Mouse (Mus musculus): Measurements from ENCODE around the gene Pard3. TPM values are rescaled to one million over a fixed set of nuclear protein-coding genes. Genes with fewer than 3 reads are reported as not detected.
A peak's percentile ranks its signal among the peaks of the same experiment; 100 is the strongest.

The Pard3 gene
- polyA plus RNA-seq, 1 experiment from 2014 or later, result 27.3 TPM

- no peaks in the 10 kb centered on the region; the same call in 1 of the 2 replicates for H3K9me3 ChIP-seq (ENCODE audit: control insufficient read depth, low read length)
- DNase-seq (no peak), ATAC-seq (ENCODE audit: low FRiP score, low TSS enrichment) (no peak)
- H3K4me1 ChIP-seq (ENCODE audit: control insufficient read depth, insufficient read depth, low read length), result peaks cover 13% of the 10 kb centered on the region; the same call in 1 of the 2 replicates
- H3K4me3 ChIP-seq (replicated peaks; ENCODE audit: low read depth, low read length), result no peak overlapping the region
- no peak overlapping the region for H3K9ac ChIP-seq (replicated peaks; ENCODE audit: low read length)
- H3K27ac ChIP-seq (replicated peaks; ENCODE audit: low read depth, low read length), result no peak overlapping the region
- whole genome bisulfite sequencing, result 81% methylated on average over 15 of the region's 15 CpGs
- no peaks in the 10 kb centered on the region for H3K27me3 ChIP-seq (ENCODE audit: control insufficient read depth, insufficient read depth, low read length)
- H3K36me3 ChIP-seq (ENCODE audit: control insufficient read depth, insufficient read depth, low read length), result no peaks in the 10 kb centered on the region
- no peak overlapping the region for H3K4me2 ChIP-seq (ENCODE audit: low read length)
These were observed 165.9 kb downstream of the Pard3 start for GRCm38 (mm10) chr8:127229325-127230232.

GRCm38 (mm10) chr8:127230233-127230595 is 166.5 kb downstream of the Pard3 start:
- no peaks in the 10 kb centered on the region; the same call in 1 of the 2 replicates for H3K9me3 ChIP-seq (ENCODE audit: control insufficient read depth, low read length)
- peak; percentile 57 for DNase-seq
- peaks cover 13% of the 10 kb centered on the region; the same call in 1 of the 2 replicates for H3K4me1 ChIP-seq (ENCODE audit: control insufficient read depth, insufficient read depth, low read length)
- no peak overlapping the region for H3K4me3 ChIP-seq (replicated peaks; ENCODE audit: low read depth, low read length)
- no peaks in the 10 kb centered on the region for H3K36me3 ChIP-seq (ENCODE audit: control insufficient read depth, insufficient read depth, low read length)
- no peak overlapping the region for H3K9ac ChIP-seq (replicated peaks; ENCODE audit: low read length)
- 49% methylated on average over 8 of the region's 8 CpGs for WGBS
- ATAC-seq (ENCODE audit: low FRiP score, low TSS enrichment), result no peak
- H3K4me2 ChIP-seq (ENCODE audit: low read length), result no peak overlapping the region
- no peaks in the 10 kb centered on the region for H3K27me3 ChIP-seq (ENCODE audit: control insufficient read depth, insufficient read depth, low read length)
- H3K27ac ChIP-seq (replicated peaks; ENCODE audit: low read depth, low read length), result no peak overlapping the region; the same call in 1 of the 2 replicates

- no peak overlapping the region for H3K4me2 ChIP-seq (ENCODE audit: low read length)
- H3K9ac ChIP-seq (replicated peaks; ENCODE audit: low read length), result no peak overlapping the region
- H3K4me3 ChIP-seq (replicated peaks; ENCODE audit: low read depth, low read length), result no peak overlapping the region
- H3K4me1 ChIP-seq (ENCODE audit: control insufficient read depth, insufficient read depth, low read length), result no peaks in the 10 kb centered on the region
- DNase-seq (no peak), ATAC-seq (ENCODE audit: low FRiP score, low TSS enrichment) (no peak)
- no peaks in the 10 kb centered on the region for H3K9me3 ChIP-seq (ENCODE audit: control insufficient read depth, low read length)
- WGBS, result 91% methylated on average over 4 of the region's 4 CpGs
- H3K27ac ChIP-seq (replicated peaks; ENCODE audit: low read depth, low read length), result no peak overlapping the region
- no peaks in the 10 kb centered on the region for H3K36me3 ChIP-seq (ENCODE audit: control insufficient read depth, insufficient read depth, low read length)
- no peaks in the 10 kb centered on the region for H3K27me3 ChIP-seq (ENCODE audit: control insufficient read depth, insufficient read depth, low read length)
These were observed 179.7 kb downstream of the Pard3 start for GRCm38 (mm10) chr8:127243351-127243750.

- H3K9me3 ChIP-seq (ENCODE audit: control insufficient read depth, low read length), result no peaks in the 10 kb centered on the region
- no peak for DNase-seq
- no peak overlapping the region for H3K4me3 ChIP-seq (replicated peaks; ENCODE audit: low read depth, low read length)
- no peak overlapping the region for H3K27ac ChIP-seq (replicated peaks; ENCODE audit: low read depth, low read length)
- 85% methylated on average over 11 of the region's 11 CpGs for WGBS
- H3K9ac ChIP-seq (replicated peaks; ENCODE audit: low read length), result no peak overlapping the region
- ATAC-seq (ENCODE audit: low FRiP score, low TSS enrichment), result no peak
- no peaks in the 10 kb centered on the region for H3K4me1 ChIP-seq (ENCODE audit: control insufficient read depth, insufficient read depth, low read length)
- no peaks in the 10 kb centered on the region for H3K27me3 ChIP-seq (ENCODE audit: control insufficient read depth, insufficient read depth, low read length)
- H3K4me2 ChIP-seq (ENCODE audit: low read length), result no peak overlapping the region
- no peaks in the 10 kb centered on the region for H3K36me3 ChIP-seq (ENCODE audit: control insufficient read depth, insufficient read depth, low read length)
These were observed 180.1 kb downstream of the Pard3 start for GRCm38 (mm10) chr8:127243841-127244240.

GRCm38 (mm10) chr8:127250746-127251145 is 187.1 kb downstream of the Pard3 start:
- Histone ChIP-seq H3K4me1 (ENCODE audit: control insufficient read depth, insufficient read depth, low read length) (peaks cover 7% of the 10 kb centered on the region; the same call in 1 of the 2 replicates), H3K36me3 (ENCODE audit: control insufficient read depth, insufficient read depth, low read length) (no peaks in the 10 kb centered on the region), H3K9ac (replicated peaks; ENCODE audit: low read length) (no peak overlapping the region), H3K27ac (replicated peaks; ENCODE audit: low read depth, low read length) (no peak overlapping the region), H3K4me2 (ENCODE audit: low read length) (no peak overlapping the region), H3K27me3 (ENCODE audit: control insufficient read depth, insufficient read depth, low read length) (no peaks in the 10 kb centered on the region), H3K9me3 (ENCODE audit: control insufficient read depth, low read length) (no peaks in the 10 kb centered on the region), H3K4me3 (replicated peaks; ENCODE audit: low read depth, low read length) (no peak overlapping the region)
- 69% methylated on average over 4 of the region's 4 CpGs for WGBS
- ATAC-seq (ENCODE audit: low FRiP score, low TSS enrichment), result no peak
- DNase-seq, result no peak

- Histone ChIP-seq H3K27me3 (ENCODE audit: control insufficient read depth, insufficient read depth, low read length) (no peaks in the 10 kb centered on the region), H3K4me2 (ENCODE audit: low read length) (no peak overlapping the region), H3K9ac (replicated peaks; ENCODE audit: low read length) (no peak overlapping the region), H3K36me3 (ENCODE audit: control insufficient read depth, insufficient read depth, low read length) (no peaks in the 10 kb centered on the region), H3K4me3 (replicated peaks; ENCODE audit: low read depth, low read length) (no peak overlapping the region), H3K9me3 (ENCODE audit: control insufficient read depth, low read length) (no peaks in the 10 kb centered on the region), H3K27ac (replicated peaks; ENCODE audit: low read depth, low read length) (no peak overlapping the region), H3K4me1 (ENCODE audit: control insufficient read depth, insufficient read depth, low read length) (peaks cover 7% of the 10 kb centered on the region; the same call in 1 of the 2 replicates)
- 94% methylated on average over 3 of the region's 3 CpGs for WGBS
- no peak for DNase-seq
- no peak for ATAC-seq (ENCODE audit: low FRiP score, low TSS enrichment)
These were observed 187.8 kb downstream of the Pard3 start for GRCm38 (mm10) chr8:127251476-127251875.

- Histone ChIP-seq H3K27me3 (ENCODE audit: control insufficient read depth, insufficient read depth, low read length) (no peaks in the 10 kb centered on the region), H3K9ac (replicated peaks; ENCODE audit: low read length) (no peak overlapping the region), H3K4me2 (ENCODE audit: low read length) (no peak overlapping the region), H3K27ac (replicated peaks; ENCODE audit: low read depth, low read length) (no peak overlapping the region), H3K4me3 (replicated peaks; ENCODE audit: low read depth, low read length) (no peak overlapping the region), H3K36me3 (ENCODE audit: control insufficient read depth, insufficient read depth, low read length) (no peaks in the 10 kb centered on the region), H3K4me1 (ENCODE audit: control insufficient read depth, insufficient read depth, low read length) (peaks cover 7% of the 10 kb centered on the region; the same call in 1 of the 2 replicates), H3K9me3 (ENCODE audit: control insufficient read depth, low read length) (no peaks in the 10 kb centered on the region)
- no peak for ATAC-seq (ENCODE audit: low FRiP score, low TSS enrichment)
- 89% methylated on average over 13 of the region's 13 CpGs for WGBS
- DNase-seq, result no peak
These were observed 188.3 kb downstream of the Pard3 start for GRCm38 (mm10) chr8:127251985-127252384.

GRCm38 (mm10) chr8:127254625-127255024 is 190.9 kb downstream of the Pard3 start:
- H3K4me1 ChIP-seq (ENCODE audit: control insufficient read depth, insufficient read depth, low read length), result peaks cover 5% of the 10 kb centered on the region; the same call in 1 of the 2 replicates
- no peak overlapping the region for H3K9ac ChIP-seq (replicated peaks; ENCODE audit: low read length)
- no peak overlapping the region for H3K4me3 ChIP-seq (replicated peaks; ENCODE audit: low read depth, low read length)
- H3K27me3 ChIP-seq (ENCODE audit: control insufficient read depth, insufficient read depth, low read length), result no peaks in the 10 kb centered on the region
- no peaks in the 10 kb centered on the region for H3K9me3 ChIP-seq (ENCODE audit: control insufficient read depth, low read length)
- H3K36me3 ChIP-seq (ENCODE audit: control insufficient read depth, insufficient read depth, low read length), result no peaks in the 10 kb centered on the region
- H3K4me2 ChIP-seq (ENCODE audit: low read length), result no peak overlapping the region
- H3K27ac ChIP-seq (replicated peaks; ENCODE audit: low read depth, low read length), result no peak overlapping the region
- WGBS, result 85% methylated on average over 7 of the region's 7 CpGs
- ATAC-seq (ENCODE audit: low FRiP score, low TSS enrichment) (no peak), DNase-seq (no peak)

GRCm38 (mm10) chr8:127257086-127257485 is 193.4 kb downstream of the Pard3 start:
- no peak for DNase-seq
- no peak overlapping the region for H3K4me3 ChIP-seq (replicated peaks; ENCODE audit: low read depth, low read length)
- H3K36me3 ChIP-seq (ENCODE audit: control insufficient read depth, insufficient read depth, low read length), result no peaks in the 10 kb centered on the region
- no peaks in the 10 kb centered on the region for H3K9me3 ChIP-seq (ENCODE audit: control insufficient read depth, low read length)
- no peak for ATAC-seq (ENCODE audit: low FRiP score, low TSS enrichment)
- WGBS, result 92% methylated on average over 3 of the region's 3 CpGs
- no peak overlapping the region for H3K9ac ChIP-seq (replicated peaks; ENCODE audit: low read length)
- H3K4me1 ChIP-seq (ENCODE audit: control insufficient read depth, insufficient read depth, low read length), result 0 out of 2 replicates have a peak, but pooled peaks cover 2% of the 10 kb centered on the region
- no peaks in the 10 kb centered on the region for H3K27me3 ChIP-seq (ENCODE audit: control insufficient read depth, insufficient read depth, low read length)
- no peak overlapping the region for H3K4me2 ChIP-seq (ENCODE audit: low read length)
- H3K27ac ChIP-seq (replicated peaks; ENCODE audit: low read depth, low read length), result no peak overlapping the region

Measured in midbrain, embryonic 14.5 days (tissue).